Mouse (Mus musculus): ENCODE data around the gene Arhgef19.

DNA sequence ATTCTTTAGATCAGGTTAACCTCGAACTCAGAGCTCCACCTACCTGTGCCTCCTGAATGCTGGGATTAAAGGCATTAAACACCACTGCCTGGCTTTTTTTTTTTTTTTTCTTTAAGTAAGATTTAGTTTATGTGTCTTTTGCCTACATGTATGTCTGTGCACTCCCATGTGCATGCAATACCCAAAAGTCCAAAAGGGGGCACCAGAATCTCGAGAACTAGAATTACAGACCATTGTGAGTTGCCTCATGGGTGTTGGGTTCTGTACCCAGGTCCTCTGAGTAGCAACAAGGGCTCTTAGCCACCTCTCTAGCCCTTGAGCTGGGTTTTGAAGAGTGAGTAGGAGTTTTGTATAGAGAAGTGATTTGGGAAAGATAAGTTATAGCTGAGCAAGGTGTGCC is 13.3 kb downstream of the Arhgef19 start:
- no peak for TF ChIP-seq CTCF (IDR thresholded peaks at IDR 0.05; ENCODE audit: borderline replicate concordance, insufficient read depth, low read length)
- TF ChIP-seq POLR2A (IDR thresholded peaks at IDR 0.05; ENCODE audit: low read depth, low read length) = no peak

All from embryonic fibroblast, embryonic 13.5 days (primary cell).